Mouse (Mus musculus) E14TG2a.4 (cell line): ENCODE measurements around the gene Gm21885.

ENCODE experiments used
- CTCF ChIP-seq: conservative IDR thresholded peaks from 2 replicates; pipeline ENCODE4 v1.5.1; 2014; ENCODE audit warnings: low read length
- NANOG ChIP-seq: IDR thresholded peaks from 2 replicates; pipeline ENCODE4 v1.6.1; 2014; ENCODE audit warnings: borderline replicate concordance, low read length, mixed read lengths
- POU5F1 ChIP-seq: IDR thresholded peaks from 2 replicates; pipeline ENCODE4 v1.6.1; 2014; ENCODE audit warnings: low read length, borderline replicate concordance

DNA sequence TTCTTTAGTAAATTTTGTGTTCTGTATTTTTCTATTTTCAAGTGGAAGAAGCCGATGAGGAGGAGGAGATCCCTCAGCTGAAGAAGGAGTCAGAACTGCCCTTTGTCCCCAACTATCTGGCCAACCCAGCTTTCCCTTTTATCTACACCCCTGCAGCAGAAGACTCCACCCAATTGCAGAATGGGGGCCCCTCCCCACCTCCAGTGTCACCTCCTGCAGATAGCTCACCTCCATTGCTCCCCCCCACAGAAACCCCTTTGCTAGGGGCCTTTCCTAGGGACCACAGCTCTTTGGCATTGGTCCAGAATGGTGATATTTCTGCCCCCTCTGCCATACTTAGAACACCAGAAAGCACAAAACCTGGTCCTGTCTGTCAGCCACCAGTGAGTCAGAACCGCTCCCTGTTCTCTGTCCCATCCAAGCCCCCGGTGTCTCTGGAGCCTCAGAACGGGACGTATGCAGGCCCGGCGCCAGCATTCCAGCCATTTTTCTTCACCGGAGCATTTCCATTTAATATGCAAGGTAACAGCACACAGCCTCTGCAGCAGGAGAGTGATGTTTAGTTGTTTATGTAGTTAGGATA lies 52.8 kb downstream of the Gm21885 start:
- TF ChIP-seq CTCF (no peak), POU5F1 (no peak), NANOG (no peak)
